Mouse (Mus musculus) lung, postnatal 4 days (tissue): ENCODE results near the gene Dhx29.
"Not testable (repeated sequence)": the region's sequence is repeated elsewhere in the genome, so short reads cannot be mapped to it uniquely, and the experiment has no call there.

ENCODE experiments used
- DNase-seq, 2 experiments: peaks; one replicate each; pipeline ENCODE4 v3.0.0; 2021

Dhx29 gene

DNA sequence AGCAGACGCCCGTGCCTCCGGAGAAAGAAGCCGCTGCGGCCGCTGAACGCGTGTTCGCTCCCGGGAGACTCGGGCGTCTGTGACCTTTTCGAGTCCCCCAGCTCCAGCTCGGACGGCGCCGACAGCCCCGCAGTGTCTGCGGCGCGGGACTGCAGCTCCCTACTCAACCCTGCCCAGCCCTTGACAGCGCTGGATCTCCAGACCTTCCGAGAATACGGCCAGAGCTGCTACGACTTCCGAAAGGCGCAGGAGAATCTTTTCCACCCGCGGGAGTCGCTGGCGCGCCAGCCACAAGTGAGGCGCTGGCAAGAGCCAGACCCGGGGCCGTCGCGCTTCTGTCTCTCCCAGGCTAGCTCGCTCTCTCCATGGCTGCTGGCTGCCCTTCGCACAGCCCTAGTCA is 60.7 kb downstream of the Dhx29 start:
- DNase-seq, result no peak

DNA sequence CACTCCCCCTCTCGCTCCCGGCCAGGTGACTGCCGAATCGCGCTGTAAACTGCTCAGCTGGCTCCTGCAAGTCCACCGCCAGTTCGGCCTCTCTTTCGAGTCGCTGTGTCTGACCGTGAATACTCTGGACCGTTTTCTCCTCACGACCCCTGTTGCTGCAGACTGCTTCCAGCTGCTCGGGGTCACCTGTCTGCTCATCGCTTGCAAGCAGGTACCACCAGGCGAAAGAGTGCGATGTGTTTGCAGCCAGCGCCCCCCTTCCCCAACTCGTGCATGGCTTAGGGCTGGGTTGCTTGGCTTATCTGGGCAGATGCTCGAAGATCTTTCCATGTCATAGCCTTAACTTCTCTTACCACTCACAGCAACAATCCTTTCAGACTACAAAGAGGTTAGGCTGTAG is 61.6 kb downstream of the Dhx29 start:
- no peak for DNase-seq

DNA sequence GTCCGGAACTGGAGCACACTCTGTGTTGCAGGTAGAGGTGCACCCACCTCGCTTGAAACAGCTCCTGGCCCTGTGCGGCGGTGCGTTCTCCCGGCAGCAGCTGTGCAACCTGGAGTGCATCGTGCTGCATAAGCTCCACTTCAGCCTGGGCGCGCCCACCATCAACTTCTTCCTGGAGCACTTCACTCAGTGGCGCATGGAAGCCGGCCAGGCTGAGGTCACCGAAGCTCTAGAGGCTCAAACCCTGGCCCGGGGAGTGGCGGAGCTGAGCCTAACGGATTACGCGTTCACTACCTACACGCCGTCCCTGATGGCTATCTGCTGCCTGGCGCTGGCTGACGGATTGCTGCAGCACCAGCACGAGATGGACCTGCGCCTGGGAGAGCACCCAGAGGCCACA is 62.3 kb downstream of the Dhx29 start:
- DNase-seq, result peak; percentile 63 to 79

DNA sequence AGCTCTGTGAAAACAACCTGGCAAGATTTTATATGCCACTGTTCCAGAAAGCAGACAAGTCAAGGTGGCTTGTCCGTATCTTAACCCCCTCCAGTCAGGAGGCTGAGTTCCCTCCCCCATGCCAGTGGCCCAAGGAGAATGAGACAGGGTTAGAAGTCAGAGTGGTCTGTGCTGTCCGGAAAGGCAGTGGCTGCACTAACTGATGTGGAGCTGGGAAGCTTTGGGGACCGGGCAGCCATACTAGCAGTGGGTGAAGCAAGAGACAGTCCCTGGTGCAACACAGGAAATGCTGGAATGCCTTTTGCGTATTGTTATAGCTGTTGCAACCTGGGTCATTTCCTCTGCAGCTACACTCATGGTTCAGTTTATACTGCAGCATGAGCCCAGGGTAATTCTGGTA is 63.1 kb downstream of the Dhx29 start:
- DNase-seq, result peak in 1 of 2 experiments; percentile 40

DNA sequence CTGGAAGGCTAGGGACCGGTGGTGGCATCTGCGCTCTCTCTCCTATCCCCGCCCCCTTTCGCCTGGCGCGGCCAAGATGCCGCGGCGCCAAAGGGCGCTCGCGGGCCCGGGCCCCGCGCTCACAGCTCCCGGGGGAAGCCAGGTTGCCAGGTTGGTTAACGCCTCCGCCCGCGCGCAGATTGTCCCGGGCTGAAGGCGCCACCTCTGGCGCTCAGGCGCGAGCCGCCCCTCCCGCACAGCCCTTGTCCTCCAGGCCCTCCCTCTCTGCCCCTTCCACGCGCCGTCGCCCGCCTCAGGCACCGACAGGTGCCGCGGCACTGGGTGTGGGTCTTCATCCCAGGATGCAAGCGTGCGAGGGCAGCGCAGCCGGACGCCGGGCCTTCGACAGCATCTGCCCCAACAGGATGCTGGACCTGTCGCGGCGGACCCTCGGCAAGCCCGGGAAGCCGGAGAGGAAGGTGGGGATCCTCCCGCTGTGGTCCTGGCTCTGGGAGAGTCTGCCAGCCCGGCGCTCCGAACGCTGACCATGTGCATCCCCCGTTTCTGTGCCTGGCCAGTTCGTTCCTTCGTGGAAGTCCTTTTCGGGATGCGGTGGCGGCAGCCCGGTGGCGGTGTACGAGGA is 66.4 kb downstream of the Dhx29 start, which contains the start of gene Mcidas:
Gene Mcidas, plus strand, starts transcription at position 315 of the 622 bp plus-strand sequence.
- peak; percentile 32 to 46 for DNase-seq

DNA sequence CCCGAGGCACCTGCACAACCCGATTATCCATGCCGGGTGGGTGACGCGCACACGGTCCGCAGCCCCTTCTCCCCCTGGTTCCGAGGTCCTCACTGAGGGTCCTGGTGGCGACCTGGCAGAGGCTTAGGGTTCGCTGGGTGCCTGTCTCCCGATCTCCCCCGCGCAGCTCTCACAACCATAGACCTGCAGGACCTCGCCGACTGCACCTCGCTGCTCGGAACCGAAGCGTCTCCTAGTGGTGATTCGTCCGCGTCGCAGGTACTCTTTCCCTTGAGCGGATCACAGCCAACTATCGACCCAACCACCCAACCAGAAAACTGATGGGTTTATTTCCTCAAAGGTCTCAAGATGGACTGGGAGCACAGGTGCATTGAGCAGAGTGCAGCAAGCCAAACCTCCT is 66.9 kb downstream of the Dhx29 start:
- DNase-seq, result peak; percentile 64 to 75

DNA sequence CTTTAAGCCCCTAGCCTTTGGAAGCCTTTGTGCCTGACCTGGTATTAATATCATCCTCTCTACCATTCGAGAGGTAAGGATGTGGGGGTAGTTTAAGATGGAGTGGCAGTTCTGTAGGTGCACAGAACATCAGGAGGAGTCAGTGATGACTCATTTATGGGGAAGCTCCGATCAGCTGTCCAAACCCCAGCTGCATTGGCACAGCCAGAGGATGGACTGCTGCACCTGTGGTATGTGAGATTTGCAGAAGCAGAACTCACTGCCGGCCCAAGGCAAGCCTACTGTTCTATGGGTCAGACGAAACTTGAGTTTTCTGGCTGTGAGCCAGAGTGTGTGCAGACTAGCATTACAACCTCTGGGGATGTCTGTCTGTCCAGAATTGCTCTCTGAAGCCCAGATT is 69.2 kb downstream of the Dhx29 start:
- DNase-seq, result no peak

DNA sequence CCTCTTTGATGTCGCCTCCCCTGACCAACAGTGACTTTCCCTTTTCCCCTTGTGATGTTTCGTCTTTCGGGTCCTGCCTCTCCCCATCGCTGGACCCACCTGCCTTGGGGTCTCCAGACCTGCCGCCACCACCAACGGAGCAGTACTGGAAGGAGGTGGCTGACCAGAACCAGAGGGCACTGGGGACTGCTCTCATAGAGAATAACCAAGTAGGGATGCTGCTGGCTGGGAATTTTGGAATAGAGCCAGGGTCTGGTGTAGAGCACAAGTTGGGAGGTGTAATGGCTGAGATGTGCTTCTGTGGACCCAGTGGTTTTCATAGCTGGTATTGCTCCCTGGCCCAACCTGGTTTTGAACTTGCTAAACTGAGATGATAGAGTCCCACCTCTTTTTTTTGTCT is 70.1 kb downstream of the Dhx29 start:
- DNase-seq, result no peak

DNA sequence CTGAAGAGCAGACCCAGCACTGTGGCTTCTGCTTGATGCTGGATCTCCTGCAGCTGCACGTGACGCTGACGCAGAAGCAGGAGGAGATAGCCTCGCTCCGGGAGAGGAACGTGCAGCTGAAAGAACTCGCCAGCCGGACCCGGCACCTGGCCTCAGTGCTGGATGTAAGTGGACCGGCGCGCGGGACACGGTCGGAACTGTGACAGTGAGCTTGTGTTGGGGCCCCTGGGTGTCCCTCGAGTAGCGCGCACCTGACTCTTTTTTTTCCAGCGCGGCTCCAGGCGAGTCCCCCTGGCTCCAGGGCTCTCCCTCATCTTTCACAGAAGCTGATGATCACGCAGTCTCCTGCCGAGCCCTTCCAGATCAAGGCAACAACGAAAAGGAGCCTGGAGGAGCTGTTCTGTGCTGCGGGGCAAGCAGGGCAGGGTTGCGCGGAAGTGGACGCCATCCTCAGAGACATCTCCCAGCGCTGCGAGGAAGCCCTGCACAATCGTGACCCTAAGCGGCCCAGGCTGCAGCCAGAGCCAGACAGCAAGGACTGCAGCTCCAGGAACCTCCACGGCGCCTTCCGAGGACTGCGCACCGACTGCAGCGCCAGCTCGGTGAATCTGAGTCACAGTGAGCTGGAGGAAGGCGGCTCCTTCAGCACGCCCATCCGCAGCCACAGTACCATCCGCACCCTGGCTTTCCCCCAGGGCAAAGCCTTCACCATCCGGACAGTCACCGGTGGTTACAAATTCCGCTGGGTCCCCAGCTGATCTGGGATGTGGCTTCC is 71.4 kb downstream of the Dhx29 start:
- DNase-seq, result peak in 1 of 2 experiments; percentile 24

DNA sequence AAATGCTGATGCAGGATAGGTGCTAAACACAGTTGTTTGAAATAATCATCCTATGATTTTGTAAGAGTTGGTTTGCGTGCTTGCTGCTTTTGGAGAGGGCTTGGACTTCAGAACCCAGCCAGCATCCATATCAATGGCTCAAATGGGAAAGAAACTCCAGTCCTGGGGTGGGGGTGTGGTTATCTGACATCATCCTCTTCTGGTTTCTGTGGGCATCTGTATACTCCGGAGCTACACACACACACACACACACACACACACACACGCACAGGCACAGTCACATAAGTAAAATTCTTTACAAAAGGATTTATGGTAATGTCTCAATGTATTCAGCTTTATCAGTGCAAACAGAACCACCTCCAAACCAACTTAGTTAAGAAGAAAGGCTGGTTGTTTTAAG is 72.8 kb downstream of the Dhx29 start:
- DNase-seq, result no peak

DNA sequence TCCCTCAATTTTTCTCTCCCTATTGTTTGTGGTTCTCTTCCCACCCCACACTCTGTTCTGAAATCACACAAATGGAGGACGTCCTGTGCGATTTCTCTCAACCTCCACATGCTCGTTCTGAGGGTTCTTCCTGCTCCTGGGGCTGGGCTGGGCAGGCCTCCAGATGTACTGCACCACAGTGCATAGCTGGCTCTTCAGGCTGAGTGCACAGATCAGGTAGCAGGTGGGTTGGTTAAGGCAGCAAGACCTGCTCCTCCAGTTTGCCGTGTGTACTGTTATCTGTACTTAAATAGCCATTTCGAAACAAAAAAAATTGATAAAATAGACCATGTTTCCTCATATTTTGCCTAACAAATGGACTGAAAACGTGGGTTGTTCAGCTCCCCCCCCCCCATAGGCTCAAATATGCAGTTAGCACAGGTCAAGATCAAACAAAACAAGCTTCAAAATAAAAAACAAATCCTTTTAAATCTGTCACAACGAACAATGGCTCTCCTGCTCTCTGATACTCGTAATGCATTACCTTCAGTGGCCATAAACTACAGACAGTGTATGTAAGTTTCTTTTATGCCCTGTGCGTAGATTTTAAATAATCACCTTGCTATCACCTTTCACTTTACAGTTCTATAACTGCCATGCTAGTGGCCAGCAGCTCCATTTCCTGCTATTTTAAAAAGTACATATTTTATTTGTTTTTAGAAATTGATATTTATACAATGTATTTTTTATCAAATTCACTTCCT is 73.5 kb downstream of the Dhx29 start:
- peak; percentile 65 to 87 for DNase-seq

DNA sequence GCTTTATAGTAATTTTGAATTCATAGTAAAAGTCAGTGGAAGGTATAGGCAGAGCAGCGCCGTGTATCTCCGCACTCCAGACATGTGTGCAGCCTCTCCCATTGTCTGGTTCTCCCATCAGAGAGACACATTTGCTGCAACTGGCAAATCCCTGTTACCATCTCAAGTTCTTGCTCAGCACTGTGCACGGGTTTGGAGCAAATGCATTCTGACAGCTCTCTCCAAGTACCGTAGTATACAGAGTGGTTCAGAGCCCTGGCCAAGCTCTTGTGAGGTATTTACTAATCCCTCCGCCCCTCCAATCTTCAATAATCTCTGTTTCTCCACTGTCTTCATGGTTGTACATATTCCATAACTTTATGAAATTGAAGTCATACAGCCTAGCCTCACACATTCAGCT is 85.4 kb downstream of the Dhx29 start:
- DNase-seq, result no peak

DNA sequence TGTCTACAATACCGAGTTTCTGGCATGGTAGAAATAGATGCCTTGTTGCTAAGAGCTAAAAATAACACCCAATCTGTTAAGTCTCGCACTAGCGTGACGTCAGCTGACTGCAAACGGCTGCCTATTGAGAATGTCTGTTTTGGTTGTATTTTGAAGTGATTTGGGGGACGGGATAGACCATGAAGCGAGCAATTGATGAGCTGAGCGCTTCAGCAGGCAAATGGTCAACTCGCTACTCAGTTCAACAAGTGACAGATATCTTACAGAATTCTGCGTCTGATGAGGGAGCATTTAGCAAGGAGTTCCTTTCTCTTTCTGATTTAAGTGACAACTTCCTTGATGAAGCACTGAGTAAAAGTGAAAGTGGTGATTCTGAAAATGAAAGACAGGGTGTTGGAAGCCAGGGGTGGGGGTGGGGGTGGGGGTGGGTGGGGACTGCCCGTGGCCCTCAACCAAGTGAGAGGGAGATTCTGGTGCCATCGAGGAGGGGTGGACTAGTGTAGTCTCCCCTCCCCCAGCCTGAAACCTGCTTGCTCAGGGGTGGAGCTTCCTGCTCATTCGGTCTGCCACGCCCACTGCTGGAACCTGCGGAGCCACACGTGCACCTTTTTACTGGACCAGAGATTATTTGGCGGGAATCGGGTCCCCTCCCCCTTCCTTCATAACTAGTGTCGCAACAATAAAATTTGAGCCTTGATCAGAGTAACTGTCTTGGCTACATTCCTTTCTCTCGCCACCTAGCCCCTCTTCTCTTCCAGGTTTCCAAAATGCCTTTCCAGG is 86.1 kb downstream of the Dhx29 start:
- DNase-seq, result not testable (repeated sequence)
